Mouse (Mus musculus): Measurements from ENCODE around the gene Kcnh8. TPM values are rescaled to one million over a fixed set of nuclear protein-coding genes. Genes with fewer than 3 reads are reported as not detected.

The Kcnh8 gene
- polyA plus RNA-seq, 1 experiment from 2014 or later = 5.5 TPM

- H3K4me1 ChIP-seq = no peaks in the 10 kb centered on the region
- no peak for ATAC-seq (replicated peaks)
Observed at GRCm38 (mm10) chr17:52649186-52649585, 46.7 kb downstream of the Kcnh8 start.

GRCm38 (mm10) chr17:52691988-52692387 lies 89.5 kb downstream of the Kcnh8 start:
- no peak for ATAC-seq (replicated peaks)
- no peaks in the 10 kb centered on the region for H3K36me3 ChIP-seq (replicated peaks)
- no peak overlapping the region for H3K4me2 ChIP-seq
- H3K27me3 ChIP-seq (replicated peaks) = no peaks in the 10 kb centered on the region
- H3K9me3 ChIP-seq = no peaks in the 10 kb centered on the region
- H3K9ac ChIP-seq = no peak overlapping the region
- H3K27ac ChIP-seq = no peak overlapping the region
- H3K4me1 ChIP-seq = no peaks in the 10 kb centered on the region
- no peak overlapping the region for H3K4me3 ChIP-seq

More at GRCm38 (mm10) chr17:52649186-52649585, 46.7 kb downstream of the Kcnh8 start:
- no peak overlapping the region for H3K4me3 ChIP-seq
- no peak overlapping the region for H3K4me2 ChIP-seq
- H3K9me3 ChIP-seq = no peaks in the 10 kb centered on the region
- no peaks in the 10 kb centered on the region for H3K27me3 ChIP-seq (replicated peaks)
- no peaks in the 10 kb centered on the region for H3K36me3 ChIP-seq (replicated peaks)
- no peak overlapping the region for H3K9ac ChIP-seq
- H3K27ac ChIP-seq = no peak overlapping the region

- H3K9me3 ChIP-seq = no peaks in the 10 kb centered on the region
Observed at GRCm38 (mm10) chr17:52701944-52702343, 99.4 kb downstream of the Kcnh8 start.

GRCm38 (mm10) chr17:52712319-52712718 lies 109.8 kb downstream of the Kcnh8 start:
- Histone ChIP-seq H3K36me3 (replicated peaks) (no peaks in the 10 kb centered on the region), H3K4me1 (no peaks in the 10 kb centered on the region), H3K27ac (no peak overlapping the region), H3K9me3 (no peaks in the 10 kb centered on the region), H3K4me3 (no peak overlapping the region), H3K27me3 (replicated peaks) (no peaks in the 10 kb centered on the region), H3K4me2 (no peak overlapping the region), H3K9ac (no peak overlapping the region)
- 16% methylated on average over 1 of the region's 1 CpGs for WGBS
- no peak for ATAC-seq (replicated peaks)

More at GRCm38 (mm10) chr17:52701944-52702343, 99.4 kb downstream of the Kcnh8 start:
- no peak overlapping the region for H3K4me3 ChIP-seq
- no peak overlapping the region for H3K27ac ChIP-seq
- H3K9ac ChIP-seq = no peak overlapping the region
- WGBS = 51% methylated on average over 3 of the region's 3 CpGs
- H3K27me3 ChIP-seq (replicated peaks) = no peaks in the 10 kb centered on the region
- H3K4me1 ChIP-seq = no peaks in the 10 kb centered on the region
- H3K36me3 ChIP-seq (replicated peaks) = no peaks in the 10 kb centered on the region
- no peak overlapping the region for H3K4me2 ChIP-seq
- no peak for ATAC-seq (replicated peaks)

DNA sequence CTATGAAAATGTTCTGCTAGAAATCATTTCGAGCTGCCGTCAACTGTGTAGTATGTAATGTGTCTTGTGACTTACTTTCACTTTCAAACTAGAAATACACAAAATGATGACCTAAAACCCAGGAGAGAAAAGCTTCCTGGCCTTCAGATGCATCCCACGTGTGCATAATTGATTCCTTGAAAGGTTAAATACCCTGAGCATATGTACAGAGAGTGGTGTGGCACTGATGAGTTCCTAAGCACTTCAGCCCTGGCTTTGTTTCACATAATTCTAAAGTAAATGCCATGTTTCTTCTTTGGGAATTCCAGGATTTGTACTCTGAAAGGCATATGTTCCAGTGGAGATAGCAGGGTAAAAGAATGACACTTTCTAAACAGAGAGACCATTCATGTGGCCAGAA lies 119.7 kb downstream of the Kcnh8 start:
- Histone ChIP-seq H3K36me3 (replicated peaks) (no peaks in the 10 kb centered on the region), H3K9ac (no peak overlapping the region), H3K4me3 (no peak overlapping the region), H3K4me1 (no peaks in the 10 kb centered on the region), H3K27ac (no peak overlapping the region), H3K27me3 (replicated peaks) (no peaks in the 10 kb centered on the region), H3K4me2 (no peak overlapping the region), H3K9me3 (no peaks in the 10 kb centered on the region)
- 0 out of 2 replicates have a peak, but pooled peaks have one; percentile 65 for ATAC-seq (replicated peaks)
- WGBS = 72% methylated on average over 3 of the region's 3 CpGs

DNA sequence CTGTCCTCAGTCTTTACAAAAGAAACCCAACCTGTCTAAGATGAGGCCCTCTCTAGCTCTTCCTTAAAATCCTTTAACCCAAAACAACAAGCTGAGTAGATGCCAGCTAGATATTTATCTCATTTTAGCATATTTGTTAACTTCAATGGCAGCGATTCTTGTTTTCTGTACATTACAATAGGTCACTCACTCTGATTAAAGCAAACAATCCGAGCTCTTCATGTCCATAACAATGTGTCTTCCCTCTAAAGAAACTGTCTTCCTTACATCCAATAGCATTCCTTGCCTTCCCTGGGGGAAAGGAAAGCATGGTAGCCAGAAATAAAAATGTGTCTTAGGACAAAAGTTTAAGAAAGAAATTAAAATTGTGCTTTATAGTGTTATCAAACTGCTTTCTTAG lies 126.3 kb downstream of the Kcnh8 start:
- H3K27ac ChIP-seq = no peak overlapping the region
- H3K4me2 ChIP-seq = no peak overlapping the region
- no peak overlapping the region for H3K4me3 ChIP-seq
- no peaks in the 10 kb centered on the region for H3K36me3 ChIP-seq (replicated peaks)
- ATAC-seq (replicated peaks) = no peak
- no peaks in the 10 kb centered on the region for H3K4me1 ChIP-seq
- H3K9ac ChIP-seq = no peak overlapping the region
- 71% methylated on average over 2 of the region's 2 CpGs for WGBS
- H3K9me3 ChIP-seq = no peaks in the 10 kb centered on the region
- no peaks in the 10 kb centered on the region for H3K27me3 ChIP-seq (replicated peaks)

DNA sequence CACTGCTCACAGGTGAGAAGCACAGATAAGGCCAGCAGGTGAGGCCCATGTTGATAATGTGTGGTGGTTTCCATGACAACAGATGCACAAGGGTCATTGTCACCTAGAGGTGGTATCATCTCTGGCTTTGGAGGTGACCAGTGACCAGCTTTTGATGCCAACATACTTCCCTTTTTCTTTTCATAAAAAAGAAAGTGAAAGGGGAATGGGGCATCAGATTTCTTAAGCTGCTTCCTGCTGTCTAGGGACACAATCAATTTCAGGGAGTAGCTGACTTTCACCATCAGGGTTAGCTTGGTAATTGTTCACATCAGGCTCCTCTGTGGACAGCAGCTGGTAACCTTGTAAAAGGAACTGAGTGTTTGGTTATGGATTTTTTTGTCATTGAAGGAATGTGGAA lies 135.9 kb downstream of the Kcnh8 start:
- H3K9ac ChIP-seq = no peak overlapping the region
- no peaks in the 10 kb centered on the region for H3K36me3 ChIP-seq (replicated peaks)
- no peak overlapping the region for H3K27ac ChIP-seq
- no peaks in the 10 kb centered on the region for H3K9me3 ChIP-seq
- H3K4me3 ChIP-seq = no peak overlapping the region
- no peaks in the 10 kb centered on the region for H3K27me3 ChIP-seq (replicated peaks)
- no peaks in the 10 kb centered on the region for H3K4me1 ChIP-seq
- no peak for ATAC-seq (replicated peaks)
- no peak overlapping the region for H3K4me2 ChIP-seq

DNA sequence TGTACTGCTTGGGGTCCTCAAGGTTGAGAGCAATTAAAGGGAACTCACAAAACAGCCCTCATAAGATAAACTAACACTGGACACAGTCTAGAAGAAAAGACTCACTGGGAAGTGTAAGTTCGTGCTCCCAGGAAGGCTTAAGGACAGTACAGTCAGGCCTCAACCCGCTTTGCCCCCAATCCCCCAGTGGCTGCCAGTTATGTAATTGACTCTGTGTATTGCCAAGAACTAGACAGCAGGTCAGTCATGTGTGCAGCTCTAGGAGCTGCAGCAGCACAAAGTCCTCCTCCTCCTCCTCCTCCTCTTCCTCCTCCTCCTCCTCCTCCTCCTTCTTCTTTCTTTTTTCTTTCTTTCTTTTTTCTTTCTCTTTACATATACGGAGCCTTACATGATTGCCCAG lies 185.6 kb downstream of the Kcnh8 start:
- Histone ChIP-seq H3K4me1 (no peaks in the 10 kb centered on the region), H3K27me3 (replicated peaks) (no peaks in the 10 kb centered on the region), H3K9me3 (no peaks in the 10 kb centered on the region), H3K36me3 (replicated peaks) (no peaks in the 10 kb centered on the region), H3K4me2 (no peak overlapping the region), H3K27ac (no peak overlapping the region), H3K4me3 (no peak overlapping the region), H3K9ac (no peak overlapping the region)
- ATAC-seq (replicated peaks) = no peak
- WGBS = 66% methylated on average over 3 of the region's 3 CpGs

GRCm38 (mm10) chr17:52804463-52804862 lies 202.0 kb downstream of the Kcnh8 start:
- 59% methylated on average over 6 of the region's 6 CpGs for WGBS
- H3K27ac ChIP-seq = no peak overlapping the region
- ATAC-seq (replicated peaks) = no peak

DNA sequence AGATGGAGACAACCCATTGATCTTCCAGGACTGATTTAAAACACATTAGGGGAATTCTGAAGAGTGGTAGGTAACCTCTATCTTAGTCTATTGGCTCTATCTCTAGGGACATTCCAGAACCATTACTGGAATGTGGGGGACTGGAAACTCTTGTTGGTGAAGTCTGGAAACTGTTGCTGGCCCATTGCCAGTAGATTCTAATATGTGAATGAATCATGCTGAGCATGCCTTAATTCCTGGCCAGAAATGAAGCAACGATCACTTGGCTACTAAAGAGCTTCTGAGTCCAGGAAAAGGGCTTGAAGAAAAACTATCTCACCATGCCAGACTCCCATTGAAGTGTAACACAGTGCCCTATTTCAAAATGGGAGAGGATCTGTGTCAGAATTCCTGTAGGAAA lies 208.3 kb downstream of the Kcnh8 start:
- 64% methylated on average over 1 of the region's 1 CpGs for WGBS
- ATAC-seq (replicated peaks) = no peak

More at GRCm38 (mm10) chr17:52804463-52804862, 202.0 kb downstream of the Kcnh8 start:
- no peak overlapping the region for H3K4me3 ChIP-seq
- no peaks in the 10 kb centered on the region for H3K9me3 ChIP-seq
- no peaks in the 10 kb centered on the region for H3K27me3 ChIP-seq (replicated peaks)
- H3K4me1 ChIP-seq = no peaks in the 10 kb centered on the region
- H3K4me2 ChIP-seq = no peak overlapping the region
- no peaks in the 10 kb centered on the region for H3K36me3 ChIP-seq (replicated peaks)
- no peak overlapping the region for H3K9ac ChIP-seq

GRCm38 (mm10) chr17:52819007-52819406 lies 216.5 kb downstream of the Kcnh8 start:
- no peak overlapping the region for H3K27ac ChIP-seq
- no peaks in the 10 kb centered on the region for H3K9me3 ChIP-seq
- no peaks in the 10 kb centered on the region for H3K27me3 ChIP-seq (replicated peaks)
- H3K36me3 ChIP-seq (replicated peaks) = no peaks in the 10 kb centered on the region
- H3K9ac ChIP-seq = no peak overlapping the region
- H3K4me1 ChIP-seq = no peaks in the 10 kb centered on the region
- H3K4me2 ChIP-seq = no peak overlapping the region
- WGBS = 82% methylated on average over 1 of the region's 1 CpGs
- H3K4me3 ChIP-seq = no peak overlapping the region
- no peak for ATAC-seq (replicated peaks)

More for the DNA sequence above, 208.3 kb downstream of the Kcnh8 start:
- H3K9ac ChIP-seq = no peak overlapping the region
- H3K4me1 ChIP-seq = no peaks in the 10 kb centered on the region
- no peak overlapping the region for H3K4me2 ChIP-seq
- H3K9me3 ChIP-seq = no peaks in the 10 kb centered on the region
- no peak overlapping the region for H3K27ac ChIP-seq
- H3K4me3 ChIP-seq = no peak overlapping the region
- no peaks in the 10 kb centered on the region for H3K27me3 ChIP-seq (replicated peaks)
- H3K36me3 ChIP-seq (replicated peaks) = no peaks in the 10 kb centered on the region

DNA sequence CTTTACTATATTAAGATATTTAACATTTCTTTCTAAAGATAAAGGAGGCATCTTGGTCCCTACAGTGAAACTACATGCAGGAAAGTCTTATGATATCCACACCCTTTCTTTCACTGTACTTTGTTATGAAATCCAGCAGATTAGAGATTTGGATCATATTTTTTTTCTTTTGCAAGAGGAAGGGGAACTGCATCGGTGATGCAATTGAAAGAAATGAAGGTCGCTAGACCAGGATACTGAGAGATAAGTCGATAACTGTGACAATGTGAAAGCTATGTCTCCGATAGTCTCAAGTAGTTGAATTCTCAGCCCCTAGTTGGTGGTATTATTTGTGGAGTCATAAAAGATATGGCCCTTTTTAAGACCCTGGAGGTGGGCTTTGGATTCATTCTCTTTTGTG lies 227.2 kb downstream of the Kcnh8 start:
- 96% methylated on average over 4 of the region's 4 CpGs for WGBS
- H3K4me2 ChIP-seq = no peak overlapping the region
- no peak overlapping the region for H3K27ac ChIP-seq
- H3K9ac ChIP-seq = no peak overlapping the region
- H3K4me1 ChIP-seq = no peaks in the 10 kb centered on the region
- H3K27me3 ChIP-seq (replicated peaks) = no peaks in the 10 kb centered on the region
- no peak for ATAC-seq (replicated peaks)
- H3K36me3 ChIP-seq (replicated peaks) = no peaks in the 10 kb centered on the region
- H3K4me3 ChIP-seq = no peak overlapping the region
- no peaks in the 10 kb centered on the region for H3K9me3 ChIP-seq

GRCm38 (mm10) chr17:52873195-52873594 lies 270.7 kb downstream of the Kcnh8 start:
- H3K9me3 ChIP-seq = no peaks in the 10 kb centered on the region
- H3K4me3 ChIP-seq = no peak overlapping the region
- no peak for ATAC-seq (replicated peaks)
- 94% methylated on average over 3 of the region's 3 CpGs for whole genome bisulfite sequencing
- H3K27ac ChIP-seq = no peak overlapping the region
- no peak overlapping the region for H3K4me2 ChIP-seq
- H3K4me1 ChIP-seq = no peaks in the 10 kb centered on the region
- no peaks in the 10 kb centered on the region for H3K27me3 ChIP-seq (replicated peaks)
- no peaks in the 10 kb centered on the region for H3K36me3 ChIP-seq (replicated peaks)
- no peak overlapping the region for H3K9ac ChIP-seq

DNA sequence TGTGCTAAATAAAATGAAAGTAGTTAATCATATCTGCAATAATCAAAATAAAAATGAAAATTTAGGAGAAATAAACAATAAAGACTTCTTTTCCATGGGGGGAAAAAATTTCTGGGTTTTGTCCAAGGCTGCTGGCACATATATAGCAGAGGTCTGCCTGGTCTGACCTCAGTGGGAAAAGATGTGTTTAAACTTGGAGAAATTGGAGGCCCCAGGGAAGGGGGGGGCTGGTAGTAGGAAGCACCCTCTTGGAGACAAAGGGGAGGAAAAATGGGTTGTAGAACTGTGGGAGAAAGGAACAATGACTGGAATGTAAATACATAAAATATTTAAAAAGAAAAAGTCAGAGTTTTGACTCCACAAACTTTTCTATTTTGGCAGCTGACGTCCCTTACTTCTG lies 276.5 kb downstream of the Kcnh8 start:
- Histone ChIP-seq H3K9ac (no peak overlapping the region), H3K9me3 (no peaks in the 10 kb centered on the region), H3K36me3 (replicated peaks) (no peaks in the 10 kb centered on the region), H3K27ac (no peak overlapping the region), H3K4me1 (no peaks in the 10 kb centered on the region), H3K4me2 (no peak overlapping the region), H3K4me3 (no peak overlapping the region), H3K27me3 (replicated peaks) (no peaks in the 10 kb centered on the region)
- 41% methylated on average over 1 of the region's 1 CpGs for WGBS
- ATAC-seq (replicated peaks) = no peak

Measured in midbrain, embryonic 15.5 days (tissue).